Mouse (Mus musculus) heart, embryonic 11.5 days (tissue): ENCODE results near the gene Zswim5. TPM values are rescaled to one million over a fixed set of nuclear protein-coding genes. Genes with fewer than 3 reads are reported as not detected.

Experiments
- ATAC-seq: fragments of 200-750 bp; cut with Nextera tagmentation; replicated peaks from 2 replicates; pipeline ENCODE4 v1.8.0; 2017; ENCODE audit warnings: moderate library complexity; ENCODE audit not compliant: insufficient number of reproducible peaks, low FRiP score, low TSS enrichment
- H3K27ac ChIP-seq: fragments of 300-500 bp; sonication (generic); 2 replicates; pipeline ENCODE4 v1.5.1; 2014; ENCODE audit warnings: mild to moderate bottlenecking, low read depth, low read length
- H3K27me3 ChIP-seq: fragments of 300-500 bp; sonication (generic); 2 replicates; pipeline ENCODE4 v1.6.1; 2014; ENCODE audit warnings: mild to moderate bottlenecking, low read length, mixed read lengths; ENCODE audit not compliant: control insufficient read depth, insufficient read depth
- H3K36me3 ChIP-seq: fragments of 300-500 bp; sonication (generic); 2 replicates; pipeline ENCODE4 v1.6.1; 2014; ENCODE audit warnings: mild to moderate bottlenecking, low read length, moderate library complexity, mixed read lengths; ENCODE audit not compliant: control insufficient read depth, insufficient read depth
- H3K4me1 ChIP-seq: fragments of 300-500 bp; sonication (generic); 2 replicates; pipeline ENCODE4 v1.6.1; 2014; ENCODE audit warnings: low read length; ENCODE audit not compliant: control insufficient read depth, insufficient read depth
- H3K4me2 ChIP-seq: fragments of 300-500 bp; sonication (generic); 2 replicates; pipeline ENCODE4 v1.6.1; 2014; ENCODE audit warnings: mild to moderate bottlenecking, moderate library complexity
- H3K4me3 ChIP-seq: fragments of 300-500 bp; sonication (generic); 2 replicates; pipeline ENCODE4 v1.5.1; 2014; ENCODE audit warnings: low read depth, low read length
- H3K9ac ChIP-seq: fragments of 300-500 bp; sonication (generic); 2 replicates; pipeline ENCODE4 v1.6.1; 2014; ENCODE audit warnings: mild to moderate bottlenecking, low read depth, low read length, moderate library complexity
- H3K9me3 ChIP-seq: fragments of 300-500 bp; sonication (generic); replicated peaks from 2 replicates; pipeline ENCODE4 v1.6.1; 2016; ENCODE audit warnings: low read length; ENCODE audit not compliant: control insufficient read depth
- WGBS: fragments of 180-500 bp; shearing (Covaris S2); extraction: QIAGEN DNeasy Blood & Tissue Kit; methylation state at CpG from one replicate; pipeline ENCODE4 v1.1.7; 2014; ENCODE audit not compliant: insufficient replicate concordance; 5-methylcytosine and 5-hydroxymethylcytosine counted together
- polyA plus RNA-seq: library from polyadenylated mRNA; unstranded; fragments of >200 nt; fragmentation: Nextera tagmentation; extraction: Ambion mirVana; gene quantifications from 2 replicates; pipeline ENCODE4 v1.2.1, GENCODE M21; 2014

Gene Zswim5
- polyA plus RNA-seq, 1 experiment from 2014 or later = 1.2 TPM

DNA sequence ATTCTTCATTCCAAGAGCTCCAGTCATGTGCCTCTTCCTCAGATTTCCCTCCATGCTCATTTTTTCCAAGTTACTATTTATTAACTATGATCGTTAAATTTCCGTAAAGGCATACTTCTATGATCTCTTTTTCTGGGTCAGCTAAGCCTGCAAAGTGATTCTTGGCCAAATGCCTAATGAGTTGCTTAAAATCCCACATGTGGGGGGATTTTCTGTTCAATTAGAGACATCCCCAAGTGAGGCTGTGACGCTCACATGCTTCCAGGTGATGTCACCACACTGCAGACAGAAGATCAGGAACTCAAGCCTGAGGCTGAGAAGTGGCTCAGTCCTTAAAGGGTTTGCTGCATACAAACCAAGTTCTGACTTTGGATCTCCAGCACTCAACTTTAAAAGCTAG is 27.3 kb upstream of the Zswim5 start:
- WGBS = 78% methylated on average over 3 of the region's 3 CpGs
- Histone ChIP-seq H3K4me1 (no peaks in the 10 kb centered on the region), H3K4me2 (no peak overlapping the region), H3K9ac (no peak overlapping the region), H3K27me3 (no peaks in the 10 kb centered on the region), H3K9me3 (no peaks in the 10 kb centered on the region), H3K36me3 (no peaks in the 10 kb centered on the region), H3K4me3 (no peak overlapping the region), H3K27ac (no peak overlapping the region)
- ATAC-seq = no peak

DNA sequence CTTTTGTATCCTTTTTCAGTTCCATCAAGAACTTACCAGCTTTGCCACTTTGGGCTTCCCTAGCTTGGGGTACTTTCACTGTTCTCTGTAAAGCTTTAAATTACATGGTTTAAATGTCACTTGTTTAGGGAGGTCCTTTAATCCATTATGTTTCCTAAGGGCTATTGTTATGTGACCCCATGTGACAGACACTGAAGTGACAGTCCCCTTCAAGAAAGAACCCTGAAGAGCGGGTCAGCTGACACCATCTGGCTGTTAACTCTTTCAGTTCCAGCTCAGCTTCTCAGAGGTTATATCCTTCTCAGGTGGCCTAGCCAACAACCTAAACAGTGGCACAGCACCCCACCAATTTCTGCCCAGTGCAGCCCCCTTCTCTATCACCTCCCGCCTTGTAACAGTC is 22.9 kb upstream of the Zswim5 start:
- Histone ChIP-seq H3K9me3 (no peaks in the 10 kb centered on the region), H3K4me2 (no peak overlapping the region), H3K4me1 (no peaks in the 10 kb centered on the region), H3K27ac (no peak overlapping the region), H3K4me3 (no peak overlapping the region), H3K36me3 (no peaks in the 10 kb centered on the region), H3K9ac (no peak overlapping the region), H3K27me3 (no peaks in the 10 kb centered on the region)
- 15% methylated on average over 2 of the region's 2 CpGs for WGBS
- ATAC-seq = no peak

DNA sequence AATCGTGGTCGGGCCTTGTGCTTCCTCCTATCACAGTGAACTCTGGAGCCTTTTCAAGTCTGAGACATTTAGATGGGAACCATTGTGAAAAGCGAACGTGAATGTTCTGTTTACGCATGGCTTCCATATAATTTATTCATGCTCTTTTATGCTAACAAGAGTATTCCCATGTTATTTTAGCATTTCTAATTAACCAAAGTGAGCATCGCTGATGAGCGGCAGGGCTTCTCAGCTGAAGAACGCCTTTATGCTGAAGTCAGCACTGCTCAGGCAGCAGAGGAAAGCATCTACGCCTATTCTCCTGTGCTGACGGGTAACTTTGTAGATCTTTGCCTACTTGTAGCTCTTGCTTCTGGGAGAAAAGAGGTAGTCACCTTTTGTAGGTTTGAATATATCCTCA is 20.0 kb upstream of the Zswim5 start:
- Histone ChIP-seq H3K4me2 (no peak overlapping the region), H3K9me3 (no peaks in the 10 kb centered on the region), H3K4me3 (no peak overlapping the region), H3K36me3 (no peaks in the 10 kb centered on the region), H3K4me1 (no peaks in the 10 kb centered on the region), H3K9ac (no peak overlapping the region), H3K27me3 (no peaks in the 10 kb centered on the region), H3K27ac (no peak overlapping the region)
- 87% methylated on average over 10 of the region's 10 CpGs for whole genome bisulfite sequencing
- no peak for ATAC-seq

DNA sequence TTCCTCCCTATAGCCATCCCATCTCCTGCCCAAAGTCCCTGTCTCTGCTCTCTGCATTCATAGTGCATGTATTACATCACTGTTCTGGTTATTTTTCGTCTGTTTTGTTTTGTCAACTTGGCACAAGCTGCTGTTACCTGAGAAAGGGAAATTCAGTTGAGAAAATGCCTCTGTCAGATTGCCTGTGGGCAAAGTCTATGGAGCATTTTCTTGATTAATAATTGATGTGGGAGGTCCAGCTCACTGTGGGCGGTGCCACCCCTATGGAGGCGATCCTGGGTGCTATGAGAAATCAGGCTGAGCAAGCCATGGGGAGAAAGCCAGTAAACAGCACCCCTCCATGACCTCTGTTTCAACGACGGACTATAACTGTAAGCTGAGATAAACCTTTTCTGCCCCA is 17.5 kb upstream of the Zswim5 start:
- Histone ChIP-seq H3K27me3 (no peaks in the 10 kb centered on the region), H3K36me3 (no peaks in the 10 kb centered on the region), H3K4me3 (no peak overlapping the region), H3K4me2 (no peak overlapping the region), H3K27ac (no peak overlapping the region), H3K4me1 (no peaks in the 10 kb centered on the region), H3K9me3 (no peaks in the 10 kb centered on the region), H3K9ac (no peak overlapping the region)
- ATAC-seq = no peak
- WGBS = 71% methylated on average over 5 of the region's 5 CpGs

DNA sequence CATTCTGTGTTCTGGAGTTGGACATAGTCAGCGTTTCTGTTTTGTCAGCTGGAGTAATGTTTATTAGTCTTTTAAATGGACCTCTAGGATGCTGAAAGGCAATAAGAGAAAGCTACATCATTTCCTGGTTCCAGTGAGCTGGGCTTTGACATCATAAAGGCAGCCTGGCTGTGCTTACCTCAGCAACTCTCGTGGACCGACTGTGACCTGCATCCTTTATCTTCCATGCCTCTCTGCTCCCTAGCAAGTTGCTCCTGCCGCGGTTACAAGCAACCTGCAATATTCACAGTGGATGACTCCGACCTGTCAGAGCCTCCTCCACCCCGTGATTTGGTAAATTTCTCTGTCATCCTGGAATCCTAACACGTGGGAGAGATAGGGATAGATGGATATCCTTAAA is 15.2 kb upstream of the Zswim5 start:
- no peaks in the 10 kb centered on the region for H3K27me3 ChIP-seq
- no peak overlapping the region for H3K27ac ChIP-seq
- no peak overlapping the region for H3K9ac ChIP-seq
- WGBS = 61% methylated on average over 8 of the region's 8 CpGs
- H3K36me3 ChIP-seq = no peaks in the 10 kb centered on the region
- H3K4me1 ChIP-seq = no peaks in the 10 kb centered on the region
- no peaks in the 10 kb centered on the region for H3K9me3 ChIP-seq
- no peak for ATAC-seq
- H3K4me3 ChIP-seq = no peak overlapping the region
- no peak overlapping the region for H3K4me2 ChIP-seq

DNA sequence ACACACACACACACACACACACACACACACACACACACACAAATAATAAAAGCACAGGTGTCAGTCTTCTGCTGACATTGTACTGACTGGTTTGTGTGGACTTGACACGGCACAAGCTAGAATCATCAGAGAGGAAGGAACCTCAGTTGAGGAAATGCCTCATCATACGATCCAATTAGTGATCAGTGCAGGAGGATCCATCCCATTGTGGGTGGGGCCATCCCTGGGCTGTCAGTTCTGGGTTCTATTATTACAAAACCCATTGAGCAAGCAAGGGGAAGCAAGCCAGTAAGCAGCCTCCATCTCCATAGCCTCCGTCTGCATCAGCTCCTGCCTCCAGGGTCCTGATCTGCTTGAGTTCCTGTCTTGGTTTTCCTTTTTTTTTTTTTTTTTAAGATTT is 7.3 kb upstream of the Zswim5 start:
- ATAC-seq = no peak
- H3K4me1 ChIP-seq = no peaks in the 10 kb centered on the region
- no peak overlapping the region for H3K9ac ChIP-seq
- peaks cover 4% of the 10 kb centered on the region; the same call in 1 of the 2 replicates for H3K27me3 ChIP-seq
- H3K27ac ChIP-seq = no peak overlapping the region
- no peak overlapping the region for H3K4me3 ChIP-seq
- H3K4me2 ChIP-seq = no peak overlapping the region
- no peaks in the 10 kb centered on the region for H3K36me3 ChIP-seq
- H3K9me3 ChIP-seq = no peaks in the 10 kb centered on the region
- WGBS = 62% methylated on average over 3 of the region's 3 CpGs

DNA sequence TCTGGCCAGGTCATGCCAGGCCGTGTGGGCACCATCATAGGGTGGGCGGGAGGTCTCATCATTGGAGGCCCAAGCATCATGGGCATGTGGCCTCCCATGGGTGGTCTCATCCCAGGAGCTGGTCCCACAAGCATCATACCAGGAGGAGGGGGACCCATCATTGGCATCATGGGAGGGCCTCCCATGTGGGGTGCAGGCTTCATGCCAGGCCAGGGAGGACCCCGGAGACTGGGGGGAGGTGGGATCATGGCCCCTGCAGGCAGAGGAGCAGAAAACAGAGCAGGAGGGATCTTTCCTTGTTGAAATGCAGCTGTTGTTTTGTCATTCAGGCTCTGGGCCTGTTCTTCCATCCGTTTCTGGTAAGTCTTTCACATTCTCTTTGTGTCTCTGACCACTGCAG is 2.6 kb upstream of the Zswim5 start:
- Histone ChIP-seq H3K27ac (no peak overlapping the region), H3K9me3 (no peaks in the 10 kb centered on the region), H3K4me3 (no peak overlapping the region), H3K9ac (no peak overlapping the region), H3K27me3 (peaks cover 4% of the 10 kb centered on the region; the same call in 1 of the 2 replicates), H3K36me3 (no peaks in the 10 kb centered on the region), H3K4me1 (no peaks in the 10 kb centered on the region), H3K4me2 (no peak overlapping the region)
- 79% methylated on average over 4 of the region's 4 CpGs for WGBS
- no peak for ATAC-seq

DNA sequence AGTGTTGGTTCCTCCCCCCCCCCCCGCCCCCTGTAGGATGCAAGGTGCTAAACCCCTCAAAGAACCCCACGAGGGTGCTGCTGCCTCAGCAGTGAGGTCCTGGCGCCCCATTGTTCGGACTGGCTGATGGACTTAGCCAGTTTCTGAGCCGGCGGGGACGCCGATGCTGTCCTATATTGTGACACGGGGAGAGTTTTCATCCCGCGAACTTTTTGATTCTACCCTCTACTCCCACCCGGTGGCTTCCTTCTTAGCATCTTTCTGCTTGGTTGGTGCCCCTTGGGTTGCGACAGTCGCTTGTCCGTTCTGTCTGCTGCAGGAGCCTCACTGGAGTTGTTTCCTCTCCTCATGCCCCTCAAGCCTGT is 564 bp upstream of the Zswim5 start:
- H3K9ac ChIP-seq = peak overlapping the region; percentile 72
- WGBS = 0% methylated on average over 15 of the region's 15 CpGs
- peak overlapping the region; percentile 92 for H3K4me2 ChIP-seq
- no peak overlapping the region for H3K27ac ChIP-seq
- no peaks in the 10 kb centered on the region for H3K4me1 ChIP-seq
- H3K9me3 ChIP-seq = no peaks in the 10 kb centered on the region
- H3K36me3 ChIP-seq = no peaks in the 10 kb centered on the region
- H3K27me3 ChIP-seq = peaks cover 4% of the 10 kb centered on the region; the same call in 1 of the 2 replicates
- peak overlapping the region; percentile 78 for H3K4me3 ChIP-seq
- peak; percentile 27 for ATAC-seq

DNA sequence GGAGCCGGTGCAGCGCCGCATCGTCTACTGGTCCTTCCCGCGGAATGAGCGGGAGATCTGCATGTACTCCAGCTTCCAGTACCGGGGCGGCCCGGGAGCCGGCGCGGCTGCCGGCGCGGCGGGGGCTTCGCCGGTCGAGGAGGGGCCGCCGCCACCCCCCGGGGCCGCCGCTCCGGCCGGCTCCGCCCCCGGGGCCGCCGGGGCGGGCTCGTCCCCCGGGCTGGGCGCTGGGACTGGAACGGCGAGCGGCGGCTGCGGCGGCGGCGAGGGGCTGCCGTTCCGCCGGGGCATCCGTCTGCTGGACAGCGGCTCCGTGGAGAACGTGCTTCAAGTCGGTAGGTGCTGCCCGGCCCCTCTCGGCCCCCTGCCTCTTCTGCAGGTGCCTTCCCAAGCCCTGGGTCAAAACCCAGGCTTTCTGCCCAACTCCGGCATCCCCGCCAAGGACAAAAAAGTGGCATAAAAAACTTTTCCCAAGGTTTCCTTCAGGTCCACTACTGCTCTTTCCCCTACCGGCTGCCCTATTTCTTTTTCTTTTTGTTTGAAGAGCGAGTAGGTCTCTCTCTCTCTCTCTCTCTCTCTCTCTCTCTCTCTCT is 649 bp downstream of the Zswim5 start:
- peak; percentile 14; the same call in 1 of the 2 replicates for ATAC-seq
- Histone ChIP-seq H3K27ac (peak overlapping the region; percentile 79), H3K9ac (peak overlapping the region; percentile 72), H3K36me3 (no peaks in the 10 kb centered on the region), H3K4me3 (peak overlapping the region; percentile 78), H3K9me3 (no peaks in the 10 kb centered on the region), H3K4me2 (peak overlapping the region; percentile 92), H3K27me3 (peaks cover 4% of the 10 kb centered on the region; the same call in 1 of the 2 replicates), H3K4me1 (no peaks in the 10 kb centered on the region)
- WGBS = 0% methylated on average over 21 of the region's 57 CpGs
